Mouse (Mus musculus): Measurements from ENCODE around the gene Serpina12. TPM values are rescaled to one million over a fixed set of nuclear protein-coding genes. Genes with fewer than 3 reads are reported as not detected.

Serpina12 gene
- polyA plus RNA-seq, 1 experiment from 2014 or later = not detected

Other genes starting within 250 kb of the Serpina12 start
- gene Serpina1b, start 214.1 kb downstream of the Serpina12 start, polyA plus RNA-seq (2015; fragmentation: Nextera tagmentation; extraction: Ambion mirVana) = 8.4 and 14.2 TPM in 2 replicates
- gene Serpina1a, start 180.9 kb downstream of the Serpina12 start, polyA plus RNA-seq (2015; fragmentation: Nextera tagmentation; extraction: Ambion mirVana) = 13.3 and 18.7 TPM in 2 replicates
- gene Serpina1c, start 139.6 kb downstream of the Serpina12 start, polyA plus RNA-seq (2015; fragmentation: Nextera tagmentation; extraction: Ambion mirVana) = 2.3 and 2.6 TPM in 2 replicates
- gene Serpina1e, start 85.5 kb downstream of the Serpina12 start, polyA plus RNA-seq (2015; fragmentation: Nextera tagmentation; extraction: Ambion mirVana) = 1.7 and 2.7 TPM in 2 replicates
- 0.50 TPM in 1 of 2 replicates, not detected in the other for gene Serpina11, start 54.5 kb downstream of the Serpina12 start, polyA plus RNA-seq (2015; fragmentation: Nextera tagmentation; extraction: Ambion mirVana)
- gene Serpina9, start 30.7 kb downstream of the Serpina12 start, polyA plus RNA-seq (2015; fragmentation: Nextera tagmentation; extraction: Ambion mirVana) = not detected in 2 replicates
- gene Serpina5, start 56.7 kb upstream of the Serpina12 start, polyA plus RNA-seq (2015; fragmentation: Nextera tagmentation; extraction: Ambion mirVana) = not detected in 2 replicates
- gene Serpina3a, start 68.3 kb upstream of the Serpina12 start, polyA plus RNA-seq (2015; fragmentation: Nextera tagmentation; extraction: Ambion mirVana) = not detected in 2 replicates
- gene Serpina3b, start 83.6 kb upstream of the Serpina12 start, polyA plus RNA-seq (2015; fragmentation: Nextera tagmentation; extraction: Ambion mirVana) = 0.08 and 0.14 TPM in 2 replicates
- not detected in 2 replicates for gene Serpina3c, start 109.4 kb upstream of the Serpina12 start, polyA plus RNA-seq (2015; fragmentation: Nextera tagmentation; extraction: Ambion mirVana)
- gene Serpina3f, start 170.1 kb upstream of the Serpina12 start, polyA plus RNA-seq (2015; fragmentation: Nextera tagmentation; extraction: Ambion mirVana) = 0.30 TPM in 1 of 2 replicates, not detected in the other
- 8.5 and 8.8 TPM in 2 replicates for gene Serpina3g, start 191.8 kb upstream of the Serpina12 start, polyA plus RNA-seq (2015; fragmentation: Nextera tagmentation; extraction: Ambion mirVana)
- 0.14 and 0.24 TPM in 2 replicates for gene Serpina3i, start 218.7 kb upstream of the Serpina12 start, polyA plus RNA-seq (2015; fragmentation: Nextera tagmentation; extraction: Ambion mirVana)